Mouse (Mus musculus) embryonic facial prominence, embryonic 10.5 days (tissue): ENCODE measurements around the gene Mettl9. TPM values are rescaled to one million over a fixed set of nuclear protein-coding genes. Genes with fewer than 3 reads are reported as not detected.

ENCODE experiments used
- DNase-seq: peaks from one replicate; pipeline ENCODE4 v3.0.0-alpha.2; 2017; ENCODE audit warnings: low spot score
- H3K27ac ChIP-seq: fragments of 300-500 bp; sonication (generic); replicated peaks from 2 replicates; pipeline ENCODE4 v1.5.1; 2016; ENCODE audit warnings: mild to moderate bottlenecking
- H3K27me3 ChIP-seq: fragments of 300-500 bp; sonication (generic); replicated peaks from 2 replicates; pipeline ENCODE4 v1.6.1; 2016; ENCODE audit warnings: low read depth, mild to moderate bottlenecking; ENCODE audit not compliant: poor library complexity, severe bottlenecking
- H3K36me3 ChIP-seq: fragments of 300-500 bp; sonication (generic); replicated peaks from 2 replicates; pipeline ENCODE4 v1.6.1; 2016; ENCODE audit warnings: mild to moderate bottlenecking, moderate library complexity
- H3K4me1 ChIP-seq: fragments of 300-500 bp; sonication (generic); 2 replicates; pipeline ENCODE4 v1.6.1; 2016
- H3K4me3 ChIP-seq: fragments of 300-500 bp; sonication (generic); 2 replicates; pipeline ENCODE4 v1.5.1; 2016; ENCODE audit warnings: mild to moderate bottlenecking, moderate library complexity
- H3K9me3 ChIP-seq: fragments of 300-500 bp; sonication (generic); 2 replicates; pipeline ENCODE4 v1.6.1; 2016; ENCODE audit warnings: mild to moderate bottlenecking
- WGBS: fragments of 180-500 bp; shearing (Covaris S2); methylation state at CpG from one replicate; pipeline ENCODE4 v1.1.7; 2016; 5-methylcytosine and 5-hydroxymethylcytosine counted together
- polyA plus RNA-seq: library from polyadenylated mRNA; unstranded; fragments of >200 nt; fragmentation: Nextera tagmentation; extraction: Ambion mirVana; gene quantifications from 2 replicates; pipeline ENCODE4 v1.2.1, GENCODE M21; 2016

The Mettl9 gene
- polyA plus RNA-seq, 1 experiment from 2014 or later: 182 TPM

GRCm38 (mm10) chr7:121053071-121053470 is 18.8 kb downstream of the Mettl9 start:
- Histone ChIP-seq H3K4me3 (no peak overlapping the region), H3K9me3 (no peaks in the 10 kb centered on the region), H3K27ac (no peak overlapping the region), H3K36me3 (peaks cover 99% of the 10 kb centered on the region), H3K4me1 (no peaks in the 10 kb centered on the region), H3K27me3 (no peaks in the 10 kb centered on the region)
- DNase-seq: no peak
- WGBS: 95% methylated on average over 4 of the region's 4 CpGs

- peaks cover 86% of the 10 kb centered on the region for H3K36me3 ChIP-seq
- WGBS: 82% methylated on average over 6 of the region's 6 CpGs
- no peaks in the 10 kb centered on the region for H3K27me3 ChIP-seq
- DNase-seq: no peak
- no peaks in the 10 kb centered on the region for H3K4me1 ChIP-seq
- H3K27ac ChIP-seq: no peak overlapping the region
- H3K4me3 ChIP-seq: no peak overlapping the region
- no peaks in the 10 kb centered on the region for H3K9me3 ChIP-seq
These were observed 25.4 kb downstream of the Mettl9 start for GRCm38 (mm10) chr7:121059477-121060218.

DNA sequence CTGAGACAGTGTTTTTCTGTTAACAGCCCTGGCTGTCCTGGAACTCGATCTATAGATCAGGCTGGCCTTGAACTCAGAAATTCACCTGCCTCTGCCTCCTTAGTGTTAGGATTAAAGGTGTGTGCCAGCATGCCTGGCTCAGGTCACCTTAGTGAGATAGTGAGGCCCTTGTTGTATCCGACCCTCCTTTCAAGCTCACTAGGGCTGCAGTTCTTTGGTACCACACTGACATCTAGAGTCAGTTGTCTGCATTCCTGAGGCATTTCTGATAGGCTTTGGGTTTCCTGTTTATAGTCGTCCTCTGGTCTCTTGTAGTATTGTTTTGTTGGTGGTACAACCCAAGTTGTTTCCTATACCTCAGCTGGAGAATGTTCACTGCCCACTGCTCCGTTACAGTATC is 30.1 kb downstream of the Mettl9 start:
- peaks cover 76% of the 10 kb centered on the region for H3K36me3 ChIP-seq

DNA sequence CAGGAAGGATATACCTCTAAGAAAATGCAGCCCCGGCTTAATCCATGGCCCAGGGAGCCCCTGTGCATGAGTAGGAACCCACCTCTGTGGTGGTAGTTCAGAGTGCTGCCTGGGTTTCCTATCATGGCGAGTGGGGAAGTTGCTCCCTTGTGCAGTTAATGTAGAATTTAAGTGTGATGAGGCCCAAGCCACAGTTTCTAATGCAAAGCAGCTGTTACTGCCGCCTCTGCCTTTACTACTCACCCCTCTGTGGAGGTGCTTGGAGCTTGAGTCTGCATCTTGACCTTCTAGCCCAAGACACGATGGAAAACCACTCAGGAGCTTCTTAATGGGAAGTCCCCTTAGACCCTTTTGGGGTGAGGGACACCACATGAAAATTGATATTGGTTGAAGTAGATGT is 37.0 kb downstream of the Mettl9 start:
- Histone ChIP-seq H3K36me3 (peaks cover 84% of the 10 kb centered on the region), H3K4me1 (no peaks in the 10 kb centered on the region), H3K9me3 (no peaks in the 10 kb centered on the region), H3K27ac (no peak overlapping the region), H3K27me3 (no peaks in the 10 kb centered on the region), H3K4me3 (no peak overlapping the region)
- 84% methylated on average over 4 of the region's 4 CpGs for WGBS
- no peak for DNase-seq

More for the DNA sequence above, 30.1 kb downstream of the Mettl9 start:
- no peaks in the 10 kb centered on the region for H3K4me1 ChIP-seq
- H3K9me3 ChIP-seq: no peaks in the 10 kb centered on the region
- H3K27me3 ChIP-seq: no peaks in the 10 kb centered on the region
- H3K27ac ChIP-seq: no peak overlapping the region
- WGBS: 73% methylated on average over 4 of the region's 4 CpGs
- no peak overlapping the region for H3K4me3 ChIP-seq
- no peak for DNase-seq

DNA sequence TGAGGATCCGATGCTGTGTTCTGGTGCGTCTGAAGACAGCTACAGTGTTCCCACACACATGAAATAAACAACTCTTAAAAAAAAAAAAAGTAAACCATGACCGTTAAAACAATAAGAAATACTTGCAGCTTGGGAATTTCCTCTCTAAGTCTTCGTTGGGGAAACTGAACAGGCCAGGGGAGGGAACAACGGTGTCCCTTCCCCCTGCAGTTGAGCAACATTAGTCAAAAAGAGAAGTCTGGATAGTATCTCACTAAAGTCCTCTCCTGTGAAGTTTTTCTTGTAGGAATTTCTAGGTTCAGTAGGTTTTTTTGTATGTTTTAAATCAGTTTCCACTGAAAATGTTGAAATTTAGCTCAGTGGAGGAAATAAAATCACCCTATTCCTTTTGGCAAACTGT is 38.3 kb downstream of the Mettl9 start:
- Histone ChIP-seq H3K4me1 (no peaks in the 10 kb centered on the region), H3K27ac (no peak overlapping the region), H3K27me3 (no peaks in the 10 kb centered on the region), H3K36me3 (peaks cover 86% of the 10 kb centered on the region), H3K4me3 (no peak overlapping the region), H3K9me3 (no peaks in the 10 kb centered on the region)
- 88% methylated on average over 5 of the region's 5 CpGs for WGBS
- no peak for DNase-seq

DNA sequence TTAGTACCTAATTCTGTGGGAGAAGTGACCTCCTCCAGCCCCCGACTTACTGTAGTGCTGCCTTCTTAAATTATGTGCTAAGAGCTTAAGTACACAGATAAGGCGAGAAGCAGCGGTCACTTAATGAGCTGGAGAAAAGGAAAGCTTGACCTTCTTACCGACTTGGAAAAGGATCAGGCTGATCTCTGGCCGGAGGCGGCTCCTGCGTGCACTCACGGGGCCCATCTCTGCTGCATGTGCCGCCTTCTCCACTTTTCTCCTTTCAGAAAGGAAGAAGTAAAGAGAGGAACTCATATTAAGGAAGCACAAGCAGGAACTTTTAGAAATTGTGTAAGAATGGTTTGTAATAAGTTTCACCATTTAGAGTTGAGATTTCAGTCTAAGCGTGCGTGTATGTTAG is 40.0 kb downstream of the Mettl9 start, which contains the start of gene Igsf6:
Gene Igsf6, minus strand, starts transcription at position 292 of the 400 bp plus-strand sequence.
- Histone ChIP-seq H3K27ac (no peak within 1 kb of the TSS), H3K4me3 (no peak within 1 kb of the TSS), H3K9me3 (no peaks in the 10 kb centered on the region), H3K36me3 (peaks cover 90% of the 10 kb centered on the region), H3K4me1 (no peaks in the 10 kb centered on the region), H3K27me3 (no peaks in the 10 kb centered on the region)
- WGBS: 82% methylated on average over 11 of the region's 11 CpGs
- no peak for DNase-seq

DNA sequence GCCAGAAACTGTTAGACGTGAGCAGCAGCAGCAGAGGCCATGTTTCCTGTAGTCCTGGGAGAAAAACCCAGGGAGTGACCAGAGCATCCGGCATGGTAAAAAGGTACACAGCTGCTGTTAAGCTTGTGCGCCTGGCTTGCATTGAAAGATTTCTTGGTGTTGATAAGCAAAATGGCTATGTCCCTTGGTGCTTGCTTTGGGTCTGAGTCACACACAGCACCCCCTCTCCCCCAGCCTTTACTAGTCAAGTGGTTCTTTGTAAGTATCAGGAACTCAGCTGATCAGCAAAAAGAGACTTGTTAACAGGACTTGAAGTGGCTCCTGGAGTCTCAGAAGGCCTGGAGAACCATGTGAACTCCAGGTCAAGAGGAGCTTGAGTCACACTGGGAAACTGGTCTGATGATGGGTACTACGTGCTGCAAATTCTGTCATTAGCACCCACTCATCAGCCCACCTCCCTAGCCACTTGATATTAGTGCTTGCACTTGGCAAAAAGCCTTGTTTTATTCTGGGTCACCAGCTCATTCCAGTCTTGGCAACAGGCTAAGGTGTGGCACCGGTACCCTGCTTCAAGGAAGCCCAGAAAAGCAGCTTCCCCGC is 40.7 kb downstream of the Mettl9 start:
- no peak overlapping the region for H3K27ac ChIP-seq
- WGBS: 86% methylated on average over 6 of the region's 6 CpGs
- H3K4me3 ChIP-seq: no peak overlapping the region
- H3K9me3 ChIP-seq: no peaks in the 10 kb centered on the region
- H3K27me3 ChIP-seq: no peaks in the 10 kb centered on the region
- H3K36me3 ChIP-seq: peaks cover 92% of the 10 kb centered on the region
- DNase-seq: no peak
- H3K4me1 ChIP-seq: no peaks in the 10 kb centered on the region

GRCm38 (mm10) chr7:121075416-121075815 is 41.2 kb downstream of the Mettl9 start:
- H3K27me3 ChIP-seq: no peaks in the 10 kb centered on the region
- H3K9me3 ChIP-seq: no peaks in the 10 kb centered on the region
- peaks cover 92% of the 10 kb centered on the region for H3K36me3 ChIP-seq
- WGBS: 90% methylated on average over 5 of the region's 5 CpGs
- no peak overlapping the region for H3K27ac ChIP-seq
- no peaks in the 10 kb centered on the region for H3K4me1 ChIP-seq
- no peak for DNase-seq
- no peak overlapping the region for H3K4me3 ChIP-seq

GRCm38 (mm10) chr7:121077311-121077710 is 43.1 kb downstream of the Mettl9 start:
- no peak overlapping the region for H3K4me3 ChIP-seq
- H3K4me1 ChIP-seq: peaks cover 5% of the 10 kb centered on the region; the same call in 1 of the 2 replicates
- no peak overlapping the region for H3K27ac ChIP-seq
- 88% methylated on average over 6 of the region's 6 CpGs for WGBS
- H3K36me3 ChIP-seq: peaks cover 77% of the 10 kb centered on the region
- no peaks in the 10 kb centered on the region for H3K9me3 ChIP-seq
- H3K27me3 ChIP-seq: no peaks in the 10 kb centered on the region
- no peak for DNase-seq

GRCm38 (mm10) chr7:121077829-121078228 is 43.6 kb downstream of the Mettl9 start:
- Histone ChIP-seq H3K36me3 (peaks cover 75% of the 10 kb centered on the region), H3K9me3 (no peaks in the 10 kb centered on the region), H3K4me1 (peaks cover 5% of the 10 kb centered on the region; the same call in 1 of the 2 replicates), H3K4me3 (no peak overlapping the region), H3K27ac (no peak overlapping the region), H3K27me3 (no peaks in the 10 kb centered on the region)
- WGBS: 17% methylated on average over 5 of the region's 5 CpGs
- DNase-seq: peak; percentile 57

- no peak for DNase-seq
- Histone ChIP-seq H3K27ac (no peak within 1 kb of the TSS), H3K9me3 (no peaks in the 10 kb centered on the region), H3K4me1 (peaks cover 20% of the 10 kb centered on the region), H3K4me3 (no peak within 1 kb of the TSS), H3K36me3 (peaks cover 48% of the 10 kb centered on the region), H3K27me3 (no peaks in the 10 kb centered on the region)
- WGBS: 88% methylated on average over 4 of the region's 4 CpGs
These were observed 47.1 kb downstream of the Mettl9 start, which contains the start of gene Otoa for GRCm38 (mm10) chr7:121081350-121081749. Gene Otoa, plus strand, starts transcription at chr7:121081650.

DNA sequence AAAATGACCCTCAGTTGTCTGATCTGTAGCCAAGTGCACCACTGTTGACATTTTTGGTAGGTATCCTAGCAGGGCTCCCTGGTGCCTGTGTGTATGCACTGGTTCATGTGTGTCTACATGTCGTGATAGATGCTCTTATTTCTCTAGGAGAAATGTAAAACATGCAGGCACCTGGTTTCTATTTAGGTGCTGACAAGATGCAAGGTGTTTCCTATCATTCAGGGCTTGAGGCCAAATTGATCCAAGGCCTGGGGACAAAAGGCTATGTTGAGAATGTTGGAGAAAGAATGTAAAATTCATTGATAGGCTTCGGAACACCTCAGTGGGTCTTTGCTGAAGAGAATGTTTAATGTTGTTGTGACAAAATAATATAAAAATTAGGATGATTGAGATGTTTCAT is 47.6 kb downstream of the Mettl9 start:
- no peak for DNase-seq
- peaks cover 44% of the 10 kb centered on the region for H3K36me3 ChIP-seq

GRCm38 (mm10) chr7:121082949-121083513 is 48.8 kb downstream of the Mettl9 start:
- peaks cover 23% of the 10 kb centered on the region for H3K4me1 ChIP-seq
- no peak for DNase-seq
- WGBS: 76% methylated on average over 9 of the region's 9 CpGs
- peak overlapping the region; percentile 54; the same call in 1 of the 2 replicates for H3K27ac ChIP-seq
- H3K27me3 ChIP-seq: no peaks in the 10 kb centered on the region
- no peaks in the 10 kb centered on the region for H3K9me3 ChIP-seq
- peaks cover 32% of the 10 kb centered on the region for H3K36me3 ChIP-seq
- H3K4me3 ChIP-seq: no peak overlapping the region

More for the DNA sequence above, 47.6 kb downstream of the Mettl9 start:
- no peaks in the 10 kb centered on the region for H3K9me3 ChIP-seq
- H3K27ac ChIP-seq: no peak overlapping the region
- peaks cover 21% of the 10 kb centered on the region for H3K4me1 ChIP-seq
- 64% methylated on average over 2 of the region's 2 CpGs for WGBS
- H3K27me3 ChIP-seq: no peaks in the 10 kb centered on the region
- no peak overlapping the region for H3K4me3 ChIP-seq
